Mouse (Mus musculus) embryonic fibroblast, embryonic 13.5 days (primary cell): ENCODE data around the gene Rspo4. TPM values are rescaled to one million over a fixed set of nuclear protein-coding genes. Genes with fewer than 3 reads are reported as not detected.

Source experiments
- H3K27ac ChIP-seq: 2 replicates; pipeline ENCODE4 v1.5.1; 2012; ENCODE audit warnings: low read length, control low read depth, inconsistent platforms; ENCODE audit not compliant: insufficient read depth
- H3K4me1 ChIP-seq: 2 replicates; pipeline ENCODE4 v1.6.1; 2011; ENCODE audit warnings: low read length; ENCODE audit not compliant: control insufficient read depth, insufficient read depth
- H3K4me3 ChIP-seq: 2 replicates; pipeline ENCODE4 v1.5.1; 2011; ENCODE audit warnings: mild to moderate bottlenecking, control low read depth, low read length; ENCODE audit not compliant: insufficient read depth
- CTCF ChIP-seq: IDR thresholded peaks from 2 replicates; pipeline ENCODE4 v1.5.1; 2011; ENCODE audit warnings: mild to moderate bottlenecking, control low read depth, low read length, moderate library complexity, borderline replicate concordance; ENCODE audit not compliant: insufficient read depth
- POLR2A ChIP-seq: IDR thresholded peaks from 2 replicates; pipeline ENCODE4 v1.6.1; 2011; ENCODE audit warnings: low read depth, mild to moderate bottlenecking, control low read depth, low read length, moderate library complexity
- polyA plus RNA-seq: library from polyadenylated mRNA; stranded (reverse); fragments of >200 nt; gene quantifications from 2 replicates; pipeline ENCODE4 v1.2.4, GENCODE M21; 2011; ENCODE audit warnings: low read depth; ENCODE audit not compliant: missing spikeins, insufficient read length

Rspo4 gene
- polyA plus RNA-seq, 1 experiment = not detected

DNA sequence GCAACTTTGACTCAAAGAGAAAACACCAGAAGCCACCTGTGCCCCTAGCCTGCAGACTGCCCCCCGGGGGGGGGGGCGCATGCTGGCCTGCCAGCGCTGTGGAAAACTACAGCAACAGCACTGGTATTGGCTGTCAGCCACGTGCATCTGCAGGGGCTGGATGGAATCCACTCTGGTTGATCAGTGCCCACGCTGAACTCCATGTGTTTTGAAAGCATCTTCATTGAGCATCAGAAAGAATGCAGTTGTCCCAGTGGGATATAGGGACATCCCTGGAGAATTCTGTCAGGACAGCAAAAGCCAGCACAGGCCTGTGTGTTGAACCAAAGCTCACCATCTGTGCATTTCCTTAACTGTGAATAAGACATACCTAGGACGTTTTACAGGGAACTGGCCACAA lies 48.3 kb downstream of the Rspo4 start:
- Histone ChIP-seq H3K4me3 (no peak overlapping the region), H3K27ac (no peak overlapping the region)

DNA sequence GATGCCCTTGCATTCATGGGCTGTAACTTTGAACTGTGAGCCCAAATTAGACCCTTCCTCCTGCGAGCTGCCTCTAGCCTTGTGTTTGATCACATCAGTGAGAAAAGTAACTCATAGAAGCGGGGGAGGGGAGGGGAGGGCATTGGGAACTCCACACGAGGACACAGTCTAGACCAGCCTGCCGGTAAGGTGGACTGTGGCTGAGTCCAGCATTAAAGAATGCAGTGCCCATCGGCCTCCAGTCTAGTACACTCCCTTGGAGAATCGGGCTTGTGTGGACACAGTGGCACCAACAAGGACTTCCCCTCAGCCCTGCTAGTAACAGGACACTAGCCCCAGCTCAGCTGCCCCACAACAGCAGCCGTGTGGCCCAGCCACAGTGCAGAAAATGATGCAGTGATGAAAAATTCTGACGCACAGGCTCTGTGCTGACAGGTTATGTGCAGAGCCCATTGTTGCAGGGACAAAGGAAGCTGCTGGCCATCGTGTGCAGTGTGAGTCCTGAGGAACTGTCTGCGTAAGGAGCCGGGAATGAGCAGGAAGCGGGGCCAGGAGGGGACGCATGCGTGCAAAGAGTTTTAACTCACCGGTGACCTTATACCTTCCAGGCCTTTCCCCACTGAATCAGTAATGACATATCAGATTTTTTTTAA lies 50.5 kb downstream of the Rspo4 start:
- no peak overlapping the region for H3K4me3 ChIP-seq
- TF ChIP-seq POLR2A (no peak), CTCF (no peak)

More for the DNA sequence above, 48.3 kb downstream of the Rspo4 start:
- no peak for TF ChIP-seq CTCF
- no peak for TF ChIP-seq POLR2A
- no peaks in the 10 kb centered on the region; the same call in 1 of the 2 replicates for H3K4me1 ChIP-seq

DNA sequence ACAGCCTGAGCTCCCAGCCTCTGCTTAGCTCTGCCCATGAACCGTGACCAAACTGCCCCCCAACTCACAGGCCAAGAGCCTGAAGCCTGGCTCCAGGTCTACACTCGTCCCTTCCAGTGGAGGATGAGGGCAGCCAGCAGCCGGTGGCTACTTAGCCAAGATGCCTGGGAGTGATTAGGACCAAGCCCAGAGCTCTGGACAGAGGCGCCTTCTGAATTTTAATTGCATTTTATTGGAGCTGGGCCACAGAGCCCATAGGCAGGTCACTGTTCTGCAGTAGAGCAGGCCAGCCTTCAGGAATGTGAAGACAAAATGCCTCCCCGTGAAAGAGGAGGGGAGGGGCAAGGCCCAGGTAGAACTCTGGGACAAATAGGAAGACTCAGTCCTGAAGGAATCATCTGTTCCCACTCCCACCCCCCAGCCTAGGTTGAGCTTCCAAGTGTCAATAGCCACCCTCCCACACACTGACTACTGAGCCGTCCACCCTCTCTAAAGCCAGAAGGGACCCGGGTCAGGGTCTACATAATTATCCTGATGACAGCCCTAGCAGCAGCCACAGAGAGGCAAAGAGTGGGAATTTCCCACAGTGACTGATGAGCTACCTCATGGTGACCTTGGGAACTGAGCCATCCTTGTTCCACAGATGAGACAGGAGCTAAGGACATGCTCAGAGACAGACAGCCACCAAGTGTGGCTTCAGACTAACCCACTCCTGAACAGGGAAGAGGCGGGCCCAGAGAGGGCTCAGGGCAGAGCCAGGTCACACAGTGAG lies 51.7 kb downstream of the Rspo4 start:
- Histone ChIP-seq H3K4me1 (no peaks in the 10 kb centered on the region; the same call in 1 of the 2 replicates), H3K4me3 (no peak overlapping the region), H3K27ac (no peak overlapping the region)
- TF ChIP-seq POLR2A (no peak), CTCF (no peak)

More for the DNA sequence above, 50.5 kb downstream of the Rspo4 start:
- no peak overlapping the region for H3K27ac ChIP-seq
- H3K4me1 ChIP-seq = no peaks in the 10 kb centered on the region; the same call in 1 of the 2 replicates

DNA sequence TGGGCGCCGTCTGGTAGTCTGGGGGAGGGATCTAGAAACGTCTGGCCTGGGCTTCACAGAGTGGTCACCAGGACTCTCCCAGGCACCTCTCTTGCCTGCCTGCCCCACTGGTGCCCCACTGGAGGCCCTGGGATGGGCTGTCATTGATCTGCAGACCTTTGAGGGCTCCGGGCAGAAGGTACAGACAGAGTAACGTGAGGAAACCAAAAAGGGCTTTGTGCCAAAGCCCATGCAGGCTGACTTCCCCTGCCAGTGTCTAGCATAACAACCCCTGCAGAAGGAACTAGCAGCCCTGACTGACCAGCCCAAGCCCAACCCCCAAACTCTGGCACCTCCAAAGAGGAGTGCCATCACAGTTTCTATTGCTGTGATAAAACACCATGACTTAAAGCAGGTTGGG lies 53.2 kb downstream of the Rspo4 start:
- no peak overlapping the region for H3K4me3 ChIP-seq
- TF ChIP-seq POLR2A (no peak), CTCF (no peak)

DNA sequence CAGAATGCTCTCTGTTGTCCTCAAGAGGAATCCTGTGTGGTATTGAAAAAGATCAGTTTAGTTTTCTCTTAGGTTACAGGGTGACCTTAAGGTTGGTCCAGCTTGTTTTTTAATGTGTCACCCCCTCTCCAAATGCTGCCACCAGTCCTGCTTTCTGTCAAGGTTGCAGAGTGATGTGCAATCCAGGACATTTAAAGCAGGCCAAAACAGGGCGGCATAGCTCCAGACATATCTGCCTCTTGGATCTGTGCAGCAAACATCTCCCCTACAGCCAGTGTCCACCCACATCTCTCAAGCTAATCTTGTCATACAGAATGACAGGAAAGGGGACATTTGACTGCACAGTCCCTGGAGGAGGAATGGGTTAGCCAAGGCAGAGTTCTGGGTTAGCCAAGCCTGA lies 55.4 kb downstream of the Rspo4 start:
- H3K4me1 ChIP-seq = no peaks in the 10 kb centered on the region
- H3K4me3 ChIP-seq = no peak overlapping the region
- no peak for TF ChIP-seq POLR2A
- no peak for TF ChIP-seq CTCF
- H3K27ac ChIP-seq = no peak overlapping the region

More for the DNA sequence above, 53.2 kb downstream of the Rspo4 start:
- H3K27ac ChIP-seq = no peak overlapping the region
- H3K4me1 ChIP-seq = no peaks in the 10 kb centered on the region; the same call in 1 of the 2 replicates

DNA sequence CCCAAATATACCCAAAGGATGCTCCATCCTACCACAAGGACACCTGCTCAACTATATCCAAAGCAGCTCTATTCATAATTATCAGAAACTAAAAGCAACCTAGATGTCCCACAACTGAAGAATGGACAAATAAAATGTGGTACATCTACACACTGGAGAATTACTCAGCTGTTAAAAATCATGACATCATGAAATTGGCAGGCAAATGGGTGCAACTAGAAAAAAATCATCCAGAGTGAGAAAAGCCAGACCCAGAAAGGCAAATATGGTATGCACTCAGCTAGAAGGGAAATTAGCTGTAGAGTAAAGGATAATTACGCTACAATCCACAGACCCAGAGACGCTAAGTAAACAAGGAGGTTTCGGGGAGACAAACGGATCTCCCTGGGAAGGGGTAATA lies 58.1 kb downstream of the Rspo4 start:
- Histone ChIP-seq H3K4me3 (no peak overlapping the region), H3K27ac (no peak overlapping the region), H3K4me1 (no peaks in the 10 kb centered on the region)
- no peak for TF ChIP-seq POLR2A

DNA sequence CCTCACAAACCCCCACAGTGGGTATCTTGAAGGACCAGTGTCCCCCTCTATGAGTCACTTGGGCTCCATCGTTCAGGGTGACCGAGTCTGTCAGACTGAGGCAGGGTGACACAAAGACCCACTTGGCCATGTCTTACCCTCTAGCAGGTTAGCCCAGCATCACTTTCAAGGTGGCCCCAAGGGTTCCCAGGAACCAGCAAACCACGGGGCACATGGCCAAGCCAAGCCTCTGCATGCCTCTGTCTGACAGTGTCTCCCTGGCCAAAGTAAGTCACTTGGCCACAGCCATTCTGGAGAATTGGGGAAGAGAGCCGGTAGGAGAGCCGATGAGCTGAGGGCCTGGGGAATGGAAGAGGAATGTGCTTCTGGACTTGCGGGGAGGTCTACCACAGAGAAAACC lies 60.5 kb downstream of the Rspo4 start:
- H3K4me3 ChIP-seq = no peak overlapping the region
- no peaks in the 10 kb centered on the region; the same call in 1 of the 2 replicates for H3K4me1 ChIP-seq
- H3K27ac ChIP-seq = no peak overlapping the region
- TF ChIP-seq CTCF (no peak), POLR2A (no peak)

DNA sequence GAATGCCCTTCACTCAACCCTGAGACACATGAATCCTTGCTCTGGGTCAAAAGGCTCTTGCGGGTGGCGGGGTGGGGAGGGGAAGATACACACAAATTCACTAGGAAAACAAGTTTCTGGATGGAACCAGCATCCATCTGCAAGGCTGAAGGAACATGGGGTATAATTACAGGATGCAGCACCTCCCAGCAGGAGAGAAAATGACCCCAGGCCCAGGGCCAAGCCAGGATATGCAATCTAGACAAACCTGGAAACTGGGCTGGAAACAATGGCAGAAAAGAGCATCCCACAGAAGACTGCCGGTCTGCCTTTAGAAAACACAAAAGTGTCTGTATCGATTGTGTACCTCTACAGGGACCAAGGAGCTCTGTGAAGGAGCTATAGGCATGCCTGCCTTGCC lies 61.2 kb downstream of the Rspo4 start:
- no peak overlapping the region for H3K4me3 ChIP-seq
- H3K4me1 ChIP-seq = no peaks in the 10 kb centered on the region; the same call in 1 of the 2 replicates
- TF ChIP-seq POLR2A (no peak), CTCF (no peak)
- H3K27ac ChIP-seq = no peak overlapping the region

DNA sequence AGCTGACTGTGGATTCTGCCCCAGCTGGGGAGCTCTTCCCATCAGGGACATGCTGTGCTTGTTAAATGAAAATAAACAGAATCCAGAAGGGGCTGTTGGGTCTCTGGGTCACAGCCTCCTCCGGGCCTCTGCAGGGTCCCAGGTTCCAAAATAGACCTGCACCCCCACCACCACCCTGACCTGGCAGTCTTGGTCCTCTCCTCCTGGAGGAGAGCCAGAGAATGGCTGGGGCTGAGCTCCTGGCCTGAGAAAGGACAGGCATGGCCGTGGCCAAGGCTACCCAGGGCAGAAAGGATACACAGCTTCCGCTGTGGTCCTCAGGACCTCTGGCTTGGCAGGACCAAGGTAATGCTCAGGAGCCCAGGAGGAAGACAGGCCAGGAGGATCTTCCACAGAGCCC lies 61.9 kb downstream of the Rspo4 start:
- TF ChIP-seq CTCF (no peak), POLR2A (no peak)
- no peak overlapping the region for H3K27ac ChIP-seq
- no peak overlapping the region for H3K4me3 ChIP-seq
- no peaks in the 10 kb centered on the region; the same call in 1 of the 2 replicates for H3K4me1 ChIP-seq

DNA sequence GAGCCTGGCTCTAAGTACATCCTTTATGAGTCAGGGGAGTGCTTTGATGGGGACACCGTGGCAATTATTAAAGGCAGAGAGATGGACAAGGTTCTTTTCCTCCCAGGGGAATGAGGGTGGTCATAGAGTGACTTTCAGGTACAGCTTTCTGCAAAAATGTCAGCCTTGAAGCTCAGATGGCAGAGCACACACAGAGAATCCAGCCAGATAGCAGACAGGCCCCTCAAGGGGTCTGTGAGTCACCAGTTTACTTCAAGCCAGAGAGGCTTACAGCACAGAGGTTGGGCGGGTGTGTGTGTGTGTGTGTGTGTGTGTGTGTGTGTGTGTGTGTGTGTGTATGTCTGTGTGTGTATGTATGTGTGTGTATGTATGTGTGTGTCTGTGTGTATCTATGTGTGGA lies 64.3 kb downstream of the Rspo4 start:
- 0 out of 2 replicates have a peak overlapping the region, but pooled peaks have one; percentile 17 for H3K27ac ChIP-seq
- H3K4me3 ChIP-seq = no peak overlapping the region
- TF ChIP-seq POLR2A (no peak), CTCF (no peak)
- peaks cover 5% of the 10 kb centered on the region for H3K4me1 ChIP-seq

DNA sequence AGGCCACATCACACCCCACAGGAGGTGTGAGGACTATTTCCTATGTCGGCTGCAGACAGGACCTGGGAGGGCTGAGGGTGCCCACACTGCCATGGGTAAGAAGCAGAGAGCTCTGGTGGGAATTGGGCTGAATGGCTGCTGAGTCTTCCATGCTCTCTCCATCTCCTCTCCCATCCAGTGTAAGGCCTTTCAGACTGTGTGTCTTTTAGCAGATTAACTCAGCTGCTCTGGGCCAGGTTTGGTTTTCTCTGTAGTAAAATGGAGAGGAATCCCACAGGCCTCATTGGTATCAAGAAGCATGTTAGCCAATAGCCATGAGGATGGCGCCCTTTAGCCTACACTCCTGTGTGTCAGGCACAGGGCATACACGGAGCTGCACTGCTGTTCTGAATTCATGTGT lies 66.7 kb downstream of the Rspo4 start:
- no peak overlapping the region for H3K27ac ChIP-seq
- peaks cover 10% of the 10 kb centered on the region for H3K4me1 ChIP-seq
- H3K4me3 ChIP-seq = no peak overlapping the region
- TF ChIP-seq POLR2A (no peak), CTCF (no peak)
